Mouse (Mus musculus) erythroblast, embryonic 14.5 days (primary cell): ENCODE data around the gene Ctnnd2.

Source experiments
- GATA1 ChIP-seq: IDR thresholded peaks from 2 replicates; pipeline ENCODE4 v1.6.1; 2012; ENCODE audit warnings: low read length, inconsistent platforms, mixed read lengths
- TAL1 ChIP-seq: IDR thresholded peaks from 3 replicates; pipeline ENCODE4 v1.6.1; 2012; ENCODE audit warnings: low read length, inconsistent platforms, mixed read lengths

DNA sequence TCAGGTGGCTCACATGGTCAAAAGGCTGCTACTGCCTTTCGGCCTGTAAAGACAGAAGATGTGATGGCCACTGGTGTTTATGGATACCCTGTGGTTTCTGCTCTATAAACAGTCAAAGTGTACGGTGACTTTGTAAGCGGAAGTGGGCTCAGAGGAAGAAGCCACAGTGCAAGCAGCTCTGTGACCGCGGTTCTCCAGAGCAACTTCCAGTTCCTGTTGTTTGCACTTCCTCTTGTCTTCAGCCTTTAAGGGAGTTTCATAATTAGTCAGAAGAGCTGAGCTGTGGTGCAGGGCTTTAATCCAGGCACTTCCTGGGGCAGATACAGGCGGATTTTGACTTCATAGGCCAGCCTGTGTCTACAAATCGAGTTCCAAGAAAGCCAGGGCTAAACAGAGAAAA is 438.2 kb downstream of the Ctnnd2 start:
- TF ChIP-seq GATA1 = no peak
- no peak for TF ChIP-seq TAL1
